Comparison of ENCODE assay signal across 8 mouse cellular contexts in genomic region chr4:115827888-115828571, GRCm38 (mm10). TPM values are rescaled to one million over a fixed set of nuclear protein-coding genes. Genes with fewer than 3 reads are reported as not detected.
A peak's percentile ranks its signal among the peaks of the same experiment; 100 is the strongest.
DNase-seq lines count a peak whose midpoint lies in the region; ATAC-seq lines count a peak whose summit lies in the region.

TSS of gene Mob3c (plus strand) at chr4:115828092.

- H3K4me3 ChIP-seq in embryonic facial prominence, embryonic 14.5 days (ENCODE audit: low read depth, low read length): peak within 1 kb of the TSS; percentile 78
- peak within 1 kb of the TSS; percentile 87 for H3K4me3 ChIP-seq in liver, embryonic 15.5 days (replicated peaks)
- H3K4me3 ChIP-seq in neural tube, embryonic 11.5 days (ENCODE audit: low read depth, low read length): peak within 1 kb of the TSS; percentile 60
- H3K4me3 ChIP-seq in stomach, embryonic 15.5 days (replicated peaks): peak within 1 kb of the TSS; percentile 99

- DNase-seq in CD4-positive helper T cell, adult 2 months (ENCODE audit: low read depth, low spot score): peak; percentile 79
- peak; percentile 91 to 95 for DNase-seq in adrenal gland, postnatal 36 days
- peak; percentile 92 for DNase-seq in embryonic facial prominence, embryonic 14.5 days (ENCODE audit: low spot score)
- peak; percentile 84 for DNase-seq in heart, adult 8-10 months (ENCODE audit: low spot score)
- peak; percentile 86 to 89 for DNase-seq in kidney, adult 8-10 months
- DNase-seq in neural tube, embryonic 11.5 days (ENCODE audit: low spot score): peak; percentile 81

- H3K27ac ChIP-seq in embryonic facial prominence, embryonic 14.5 days (replicated peaks; ENCODE audit: low read depth, low read length): peak within 1 kb of the TSS; percentile 75
- H3K27ac ChIP-seq in liver, embryonic 15.5 days (replicated peaks): peak within 1 kb of the TSS; percentile 88
- H3K27ac ChIP-seq in neural tube, embryonic 11.5 days (ENCODE audit: low read depth, low read length): peak within 1 kb of the TSS; percentile 11; the same call in 1 of the 2 replicates
- peak within 1 kb of the TSS; percentile 91 for H3K27ac ChIP-seq in stomach, embryonic 15.5 days

- H3K4me1 ChIP-seq in embryonic facial prominence, embryonic 14.5 days (ENCODE audit: control insufficient read depth, insufficient read depth, low read length): peaks cover 6% of the 10 kb centered on the region; the same call in 1 of the 2 replicates
- H3K4me1 ChIP-seq in liver, embryonic 15.5 days (replicated peaks): peaks cover 81% of the 10 kb centered on the region
- no peaks in the 10 kb centered on the region; the same call in 1 of the 2 replicates for H3K4me1 ChIP-seq in neural tube, embryonic 11.5 days (ENCODE audit: control insufficient read depth, insufficient read depth, low read length)
- H3K4me1 ChIP-seq in stomach, embryonic 15.5 days: peaks cover 12% of the 10 kb centered on the region; the same call in 1 of the 2 replicates

- H3K36me3 ChIP-seq in embryonic facial prominence, embryonic 14.5 days (ENCODE audit: control insufficient read depth, insufficient read depth, low read length): peaks cover 12% of the 10 kb centered on the region
- H3K36me3 ChIP-seq in liver, embryonic 15.5 days (replicated peaks): peaks cover 21% of the 10 kb centered on the region
- no peaks in the 10 kb centered on the region for H3K36me3 ChIP-seq in neural tube, embryonic 11.5 days (ENCODE audit: control insufficient read depth, insufficient read depth, low read length)
- peaks cover 13% of the 10 kb centered on the region for H3K36me3 ChIP-seq in stomach, embryonic 15.5 days

- H3K27me3 ChIP-seq in embryonic facial prominence, embryonic 14.5 days (replicated peaks; ENCODE audit: control insufficient read depth, insufficient read depth, low read length): no peaks in the 10 kb centered on the region
- no peaks in the 10 kb centered on the region for H3K27me3 ChIP-seq in liver, embryonic 15.5 days
- no peaks in the 10 kb centered on the region for H3K27me3 ChIP-seq in neural tube, embryonic 11.5 days (ENCODE audit: control insufficient read depth, insufficient read depth, low read length)
- H3K27me3 ChIP-seq in stomach, embryonic 15.5 days (replicated peaks): no peaks in the 10 kb centered on the region

- 0% methylated on average over 30 of the region's 57 CpGs for WGBS in embryonic facial prominence, embryonic 14.5 days
- under 1% methylated on average over 56 of the region's 57 CpGs for WGBS in liver, embryonic 15.5 days (ENCODE audit: insufficient replicate concordance)
- WGBS in neural tube, embryonic 11.5 days: under 1% methylated on average over 57 of the region's 57 CpGs
- WGBS in stomach, embryonic 15.5 days: under 1% methylated on average over 49 of the region's 57 CpGs

- H3K9me3 ChIP-seq in embryonic facial prominence, embryonic 14.5 days (ENCODE audit: control insufficient read depth, low read length): no peaks in the 10 kb centered on the region
- no peaks in the 10 kb centered on the region for H3K9me3 ChIP-seq in liver, embryonic 15.5 days (replicated peaks)
- H3K9me3 ChIP-seq in neural tube, embryonic 11.5 days (ENCODE audit: control insufficient read depth, low read length): no peaks in the 10 kb centered on the region
- H3K9me3 ChIP-seq in stomach, embryonic 15.5 days: no peaks in the 10 kb centered on the region

- ATAC-seq in embryonic facial prominence, embryonic 14.5 days (ENCODE audit: low read depth): peak; percentile 91
- ATAC-seq in liver, embryonic 15.5 days (ENCODE audit: insufficient read depth): peak; percentile 90
- peak; percentile 89 for ATAC-seq in neural tube, embryonic 11.5 days (ENCODE audit: insufficient read depth, low FRiP score, low TSS enrichment)
- ATAC-seq in stomach, embryonic 15.5 days (ENCODE audit: insufficient read depth, low FRiP score, low read depth): peak; percentile 96

- H3K9ac ChIP-seq in embryonic facial prominence, embryonic 14.5 days (ENCODE audit: low read depth, low read length): peak within 1 kb of the TSS; percentile 79
- H3K9ac ChIP-seq in liver, embryonic 15.5 days: peak within 1 kb of the TSS; percentile 85
- H3K9ac ChIP-seq in neural tube, embryonic 11.5 days (ENCODE audit: low read length): peak within 1 kb of the TSS; percentile 59
- H3K9ac ChIP-seq in stomach, embryonic 15.5 days: peak within 1 kb of the TSS; percentile 60

- peak within 1 kb of the TSS; percentile 56 for H3K4me2 ChIP-seq in embryonic facial prominence, embryonic 14.5 days (ENCODE audit: low read depth, low read length)
- H3K4me2 ChIP-seq in liver, embryonic 15.5 days: peak within 1 kb of the TSS; percentile 89
- H3K4me2 ChIP-seq in neural tube, embryonic 11.5 days (ENCODE audit: low read depth): peak within 1 kb of the TSS; percentile 83
- H3K4me2 ChIP-seq in stomach, embryonic 15.5 days: peak within 1 kb of the TSS; percentile 79

RNA-seq across cellular contexts. Expression of gene Mob3c, which starts in this region (rescaled TPM):
- total RNA-seq in adrenal gland, postnatal 36 days (2021): 10 to 100 TPM; 14.9 to 16.7 TPM
- polyA plus RNA-seq in embryonic facial prominence, embryonic 14.5 days (2014; fragmentation: Nextera tagmentation; extraction: Ambion mirVana): 8.3 and 11.6 TPM in 2 replicates
- 1 to 10 TPM; 3.2 to 4.1 (median 3.4) TPM for total RNA-seq in heart, adult 8-10 months (2022)
- 8.0 and 8.2 TPM in 2 replicates for polyA plus RNA-seq in liver, embryonic 15.5 days (2015; fragmentation: Nextera tagmentation; extraction: Ambion mirVana)
- 3.2 and 4.1 TPM in 2 replicates for polyA plus RNA-seq in neural tube, embryonic 11.5 days (2014; fragmentation: Nextera tagmentation; extraction: Ambion mirVana)
- 11.8 and 13.5 TPM in 2 replicates for polyA plus RNA-seq in stomach, embryonic 15.5 days (2015; fragmentation: Nextera tagmentation; extraction: Ambion mirVana)

Comparison
In these comparisons a context has a peak if more than half of its experiments do, and no peak if none do; other contexts are left out.
1. Peak in every context shown above with its lines: DNase-seq, ATAC-seq, H3K4me3 ChIP-seq and H3K27ac ChIP-seq.
2. H3K27ac ChIP-seq: peak in every context shown above with its lines; median percentile 91 in stomach, embryonic 15.5 days; 88 in liver, embryonic 15.5 days; 75 in embryonic facial prominence, embryonic 14.5 days; 11 in neural tube, embryonic 11.5 days.